Mouse (Mus musculus) ES-Bruce4 (cell line): ENCODE data around the gene Zfp784. TPM values are rescaled to one million over a fixed set of nuclear protein-coding genes. Genes with fewer than 3 reads are reported as not detected.

Experiments used
- H3K27ac ChIP-seq: 2 replicates; pipeline ENCODE4 v1.5.1; 2012; ENCODE audit warnings: low read length, inconsistent platforms; ENCODE audit not compliant: insufficient read depth
- H3K27me3 ChIP-seq: 2 replicates; pipeline ENCODE4 v1.6.1; 2012; ENCODE audit warnings: mild to moderate bottlenecking, low read length, inconsistent platforms; ENCODE audit not compliant: control insufficient read depth, poor library complexity, insufficient read depth, severe bottlenecking
- H3K36me3 ChIP-seq: 2 replicates; pipeline ENCODE4 v1.6.1; 2012; ENCODE audit warnings: inconsistent platforms, mild to moderate bottlenecking, low read length, moderate library complexity; ENCODE audit not compliant: control insufficient read depth, poor library complexity, insufficient read depth, severe bottlenecking
- H3K4me1 ChIP-seq: one replicate; pipeline ENCODE4 v1.8.1; 2011; ENCODE audit warnings: low read length; ENCODE audit not compliant: control insufficient read depth, insufficient read depth
- H3K4me3 ChIP-seq: 2 replicates; pipeline ENCODE4 v1.5.1; 2011; ENCODE audit warnings: low read depth, mild to moderate bottlenecking, low read length
- H3K9ac ChIP-seq: 2 replicates; pipeline ENCODE4 v1.6.1; 2012; ENCODE audit warnings: low read depth, mild to moderate bottlenecking, inconsistent platforms; ENCODE audit not compliant: poor library complexity, severe bottlenecking
- H3K9me3 ChIP-seq: replicated peaks from 2 replicates; pipeline ENCODE4 v1.6.1; 2012; ENCODE audit warnings: mild to moderate bottlenecking, low read length, inconsistent platforms; ENCODE audit not compliant: control insufficient read depth, poor library complexity, insufficient read depth, severe bottlenecking
- CTCF ChIP-seq: IDR thresholded peaks from one replicate; pipeline ENCODE4 v1.8.1; 2011; ENCODE audit warnings: low read depth, low read length
- EP300 ChIP-seq: IDR thresholded peaks from 2 replicates; pipeline ENCODE4 v1.6.1; 2011; ENCODE audit warnings: low read depth, low read length; ENCODE audit not compliant: insufficient read depth
- POLR2A ChIP-seq: IDR thresholded peaks from one replicate; pipeline ENCODE4 v1.8.1; 2011; ENCODE audit warnings: low read length; ENCODE audit not compliant: insufficient read depth
- polyA plus RNA-seq: library from polyadenylated mRNA; stranded (reverse); fragments of >200 nt; gene quantifications from 2 replicates; pipeline ENCODE4 v1.2.4, GENCODE M21; 2011; ENCODE audit warnings: low read depth; ENCODE audit not compliant: missing spikeins, insufficient read depth, insufficient read length

Gene Zfp784
- polyA plus RNA-seq, 1 experiment = not detected

- Histone ChIP-seq H3K27me3 (no peaks in the 10 kb centered on the region), H3K4me1 (peaks cover 6% of the 10 kb centered on the region), H3K36me3 (no peaks in the 10 kb centered on the region), H3K9ac (peak overlapping the region; percentile 93), H3K4me3 (peak overlapping the region; percentile 87), H3K27ac (peak overlapping the region; percentile 95), H3K9me3 (no peaks in the 10 kb centered on the region)
- TF ChIP-seq CTCF (peak; percentile 76), POLR2A (no peak)
Observed at GRCm38 (mm10) chr7:5060239-5060731, 22.0 kb upstream of the Zfp784 start.

GRCm38 (mm10) chr7:5059421-5059820 is 21.2 kb upstream of the Zfp784 start:
- TF ChIP-seq EP300 = no peak
- no peak for TF ChIP-seq POLR2A
- H3K27ac ChIP-seq = no peak overlapping the region
- no peak overlapping the region for H3K4me3 ChIP-seq
- H3K27me3 ChIP-seq = no peaks in the 10 kb centered on the region
- H3K9me3 ChIP-seq = no peaks in the 10 kb centered on the region
- H3K4me1 ChIP-seq = peaks cover 6% of the 10 kb centered on the region
- H3K9ac ChIP-seq = no peak overlapping the region
- no peaks in the 10 kb centered on the region for H3K36me3 ChIP-seq

- Histone ChIP-seq H3K27me3 (no peaks in the 10 kb centered on the region), H3K36me3 (no peaks in the 10 kb centered on the region), H3K9ac (no peak overlapping the region), H3K4me1 (peaks cover 6% of the 10 kb centered on the region), H3K27ac (no peak overlapping the region), H3K9me3 (no peaks in the 10 kb centered on the region), H3K4me3 (no peak overlapping the region)
- TF ChIP-seq CTCF = no peak
- no peak for TF ChIP-seq EP300
- no peak for TF ChIP-seq POLR2A
Observed at GRCm38 (mm10) chr7:5058631-5059030, 20.4 kb upstream of the Zfp784 start.

GRCm38 (mm10) chr7:5057804-5058203 is 19.6 kb upstream of the Zfp784 start:
- Histone ChIP-seq H3K27me3 (no peaks in the 10 kb centered on the region), H3K27ac (no peak overlapping the region), H3K36me3 (no peaks in the 10 kb centered on the region), H3K9me3 (no peaks in the 10 kb centered on the region), H3K4me3 (no peak overlapping the region), H3K9ac (no peak overlapping the region), H3K4me1 (peaks cover 6% of the 10 kb centered on the region)
- TF ChIP-seq EP300 = 0 out of 2 replicates have a peak, but pooled peaks have one; percentile 41
- no peak for TF ChIP-seq POLR2A
- peak; percentile 62 for TF ChIP-seq CTCF

- Histone ChIP-seq H3K27ac (no peak overlapping the region), H3K27me3 (no peaks in the 10 kb centered on the region), H3K9ac (peak overlapping the region; percentile 72; the same call in 1 of the 2 replicates), H3K4me1 (peaks cover 7% of the 10 kb centered on the region), H3K4me3 (peak overlapping the region; percentile 68), H3K36me3 (no peaks in the 10 kb centered on the region), H3K9me3 (no peaks in the 10 kb centered on the region)
- TF ChIP-seq EP300 (no peak), CTCF (no peak), POLR2A (no peak)
Observed at GRCm38 (mm10) chr7:5057381-5057780, 19.1 kb upstream of the Zfp784 start.

- TF ChIP-seq POLR2A (no peak), EP300 (no peak), CTCF (no peak)
- H3K27ac ChIP-seq = no peak overlapping the region
- no peaks in the 10 kb centered on the region for H3K27me3 ChIP-seq
- H3K4me3 ChIP-seq = peak overlapping the region; percentile 68
- no peaks in the 10 kb centered on the region for H3K9me3 ChIP-seq
- H3K4me1 ChIP-seq = peaks cover 8% of the 10 kb centered on the region
- no peaks in the 10 kb centered on the region for H3K36me3 ChIP-seq
- H3K9ac ChIP-seq = peak overlapping the region; percentile 72
Observed at GRCm38 (mm10) chr7:5056651-5057263, 18.5 kb upstream of the Zfp784 start.
